Mouse (Mus musculus) embryonic facial prominence, embryonic 14.5 days (tissue): Measurements from ENCODE around the gene Fh1. TPM values are rescaled to one million over a fixed set of nuclear protein-coding genes. Genes with fewer than 3 reads are reported as not detected.

ENCODE experiments used
- ATAC-seq: fragments of 200-750 bp; cut with Nextera tagmentation; 2 replicates; pipeline ENCODE4 v1.8.0; 2017; ENCODE audit warnings: low read depth, moderate number of reproducible peaks, moderate TSS enrichment
- DNase-seq: peaks from one replicate; pipeline ENCODE4 v3.0.0-alpha.2; 2015; ENCODE audit warnings: low spot score
- H3K27ac ChIP-seq: fragments of 300-500 bp; sonication (generic); replicated peaks from 2 replicates; pipeline ENCODE4 v1.5.1; 2014; ENCODE audit warnings: low read depth, mild to moderate bottlenecking, low read length, moderate library complexity
- H3K27me3 ChIP-seq: fragments of 300-500 bp; sonication (generic); replicated peaks from 2 replicates; pipeline ENCODE4 v1.6.1; 2014; ENCODE audit warnings: low read length; ENCODE audit not compliant: control insufficient read depth, insufficient read depth
- H3K36me3 ChIP-seq: fragments of 300-500 bp; sonication (generic); 2 replicates; pipeline ENCODE4 v1.6.1; 2014; ENCODE audit warnings: low read length, mixed read lengths; ENCODE audit not compliant: control insufficient read depth, insufficient read depth
- H3K4me1 ChIP-seq: fragments of 300-500 bp; sonication (generic); 2 replicates; pipeline ENCODE4 v1.6.1; 2014; ENCODE audit warnings: antibody characterized with exemption, low read length; ENCODE audit not compliant: control insufficient read depth, insufficient read depth
- H3K4me2 ChIP-seq: fragments of 300-500 bp; sonication (generic); 2 replicates; pipeline ENCODE4 v1.6.1; 2014; ENCODE audit warnings: low read depth, mild to moderate bottlenecking, low read length, moderate library complexity, mixed read lengths
- H3K4me3 ChIP-seq: fragments of 300-500 bp; sonication (generic); 2 replicates; pipeline ENCODE4 v1.5.1; 2014; ENCODE audit warnings: low read depth, mild to moderate bottlenecking, low read length
- H3K9ac ChIP-seq: fragments of 300-500 bp; sonication (generic); 2 replicates; pipeline ENCODE4 v1.6.1; 2014; ENCODE audit warnings: low read depth, mild to moderate bottlenecking, low read length, moderate library complexity, mixed read lengths
- H3K9me3 ChIP-seq: fragments of 300-500 bp; sonication (generic); 2 replicates; pipeline ENCODE4 v1.6.1; 2016; ENCODE audit warnings: low read length; ENCODE audit not compliant: control insufficient read depth
- WGBS: fragments of 180-500 bp; shearing (Covaris S2); extraction: QIAGEN DNeasy Blood & Tissue Kit; methylation state at CpG from one replicate; pipeline ENCODE4 v1.1.7; 2014; 5-methylcytosine and 5-hydroxymethylcytosine counted together
- polyA plus RNA-seq: library from polyadenylated mRNA; unstranded; fragments of >200 nt; fragmentation: Nextera tagmentation; extraction: Ambion mirVana; gene quantifications from 2 replicates; pipeline ENCODE4 v1.2.1, GENCODE M21; 2014

Fh1 gene
- polyA plus RNA-seq, 1 experiment from 2014 or later: 122 TPM

DNA sequence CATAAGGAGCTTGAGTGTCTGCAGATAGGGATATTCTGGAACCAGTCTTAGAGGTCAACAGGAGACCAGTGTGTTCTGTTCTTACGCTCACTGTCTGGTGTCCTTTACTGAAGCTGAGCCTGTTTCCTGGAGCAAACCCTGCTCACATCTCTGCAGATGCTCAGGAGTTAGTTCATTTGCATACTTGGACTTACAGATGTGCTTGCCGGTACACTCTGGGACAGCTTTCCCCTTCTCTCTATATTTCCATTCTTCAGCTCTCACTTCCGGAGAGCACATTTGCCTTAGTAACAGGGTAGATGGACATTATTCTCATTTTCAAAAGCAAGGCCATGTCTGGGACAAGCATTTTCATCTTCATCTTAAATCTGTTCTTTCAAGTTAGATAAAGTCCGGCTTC is 23.2 kb upstream of the Fh1 start:
- Histone ChIP-seq H3K9me3 (no peaks in the 10 kb centered on the region), H3K4me2 (no peak overlapping the region), H3K4me1 (no peaks in the 10 kb centered on the region), H3K9ac (no peak overlapping the region), H3K4me3 (no peak overlapping the region), H3K27me3 (no peaks in the 10 kb centered on the region), H3K27ac (no peak overlapping the region), H3K36me3 (no peaks in the 10 kb centered on the region)
- no peak for DNase-seq
- WGBS: 89% methylated on average over 4 of the region's 4 CpGs
- ATAC-seq: no peak

DNA sequence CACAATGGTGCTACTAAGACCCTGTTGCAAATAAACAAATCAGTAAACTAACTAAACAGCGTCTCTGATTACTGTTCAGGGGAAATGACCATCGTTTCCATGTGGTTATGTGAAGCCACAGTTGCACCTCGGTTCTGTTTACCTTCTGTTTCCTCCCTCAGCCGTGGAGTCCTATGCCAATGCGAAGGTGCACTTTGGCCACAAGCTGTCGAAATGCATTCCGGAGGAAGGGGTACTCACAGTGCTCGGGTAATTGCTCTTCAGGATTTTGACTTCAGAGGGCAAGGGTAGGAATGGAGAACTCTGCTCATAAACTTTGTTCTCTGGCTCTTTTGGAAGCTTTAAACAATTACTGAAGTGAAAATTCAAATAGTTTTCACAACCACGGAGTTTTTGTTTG is 21.5 kb upstream of the Fh1 start:
- no peak overlapping the region for H3K4me2 ChIP-seq
- H3K4me1 ChIP-seq: no peaks in the 10 kb centered on the region
- H3K9ac ChIP-seq: no peak overlapping the region
- DNase-seq (no peak), ATAC-seq (no peak)
- H3K27ac ChIP-seq: no peak overlapping the region
- H3K27me3 ChIP-seq: no peaks in the 10 kb centered on the region
- 64% methylated on average over 9 of the region's 9 CpGs for WGBS
- no peaks in the 10 kb centered on the region for H3K9me3 ChIP-seq
- H3K4me3 ChIP-seq: no peak overlapping the region
- H3K36me3 ChIP-seq: no peaks in the 10 kb centered on the region

DNA sequence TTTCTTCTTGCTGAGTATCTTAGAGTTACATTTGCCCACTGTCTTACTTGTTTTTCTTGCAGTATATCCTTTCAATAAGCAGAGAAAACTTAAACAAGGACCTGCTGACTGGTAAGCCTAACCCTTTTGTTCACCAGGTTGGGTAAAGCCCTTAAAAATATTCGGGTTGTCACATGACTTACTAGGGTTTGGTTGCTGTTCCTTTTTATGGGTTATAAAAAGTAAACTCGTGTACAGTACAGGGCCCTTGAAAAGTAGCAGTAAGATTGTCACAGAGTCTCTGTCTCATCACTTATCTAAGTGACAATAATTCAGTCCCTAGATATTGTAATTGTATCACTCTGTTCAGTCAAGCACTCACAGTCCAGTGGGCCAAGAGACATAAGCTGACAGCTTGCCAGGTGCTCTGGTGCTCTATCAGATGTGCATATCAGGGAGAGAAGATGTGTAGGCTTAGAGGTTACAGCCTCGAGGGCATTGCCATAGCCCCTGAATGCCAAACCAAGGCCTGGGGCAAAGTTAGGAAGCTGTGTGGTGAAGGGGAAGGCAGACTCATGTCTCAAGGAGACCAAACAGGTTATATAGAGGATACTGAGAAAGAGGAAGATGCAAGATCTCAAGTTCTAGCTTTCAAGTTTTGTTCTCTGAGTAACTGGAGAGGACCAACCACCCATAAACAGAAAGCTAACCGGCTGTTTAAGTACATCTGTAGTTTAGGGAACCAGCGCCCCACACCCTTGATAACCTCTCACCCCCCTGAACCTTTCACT is 18.2 kb upstream of the Fh1 start:
- Histone ChIP-seq H3K4me3 (no peak overlapping the region), H3K9ac (no peak overlapping the region), H3K27ac (no peak overlapping the region), H3K4me1 (no peaks in the 10 kb centered on the region), H3K36me3 (no peaks in the 10 kb centered on the region), H3K4me2 (no peak overlapping the region), H3K27me3 (no peaks in the 10 kb centered on the region), H3K9me3 (no peaks in the 10 kb centered on the region)
- DNase-seq (no peak), ATAC-seq (no peak)
- WGBS: 71% methylated on average over 5 of the region's 5 CpGs

DNA sequence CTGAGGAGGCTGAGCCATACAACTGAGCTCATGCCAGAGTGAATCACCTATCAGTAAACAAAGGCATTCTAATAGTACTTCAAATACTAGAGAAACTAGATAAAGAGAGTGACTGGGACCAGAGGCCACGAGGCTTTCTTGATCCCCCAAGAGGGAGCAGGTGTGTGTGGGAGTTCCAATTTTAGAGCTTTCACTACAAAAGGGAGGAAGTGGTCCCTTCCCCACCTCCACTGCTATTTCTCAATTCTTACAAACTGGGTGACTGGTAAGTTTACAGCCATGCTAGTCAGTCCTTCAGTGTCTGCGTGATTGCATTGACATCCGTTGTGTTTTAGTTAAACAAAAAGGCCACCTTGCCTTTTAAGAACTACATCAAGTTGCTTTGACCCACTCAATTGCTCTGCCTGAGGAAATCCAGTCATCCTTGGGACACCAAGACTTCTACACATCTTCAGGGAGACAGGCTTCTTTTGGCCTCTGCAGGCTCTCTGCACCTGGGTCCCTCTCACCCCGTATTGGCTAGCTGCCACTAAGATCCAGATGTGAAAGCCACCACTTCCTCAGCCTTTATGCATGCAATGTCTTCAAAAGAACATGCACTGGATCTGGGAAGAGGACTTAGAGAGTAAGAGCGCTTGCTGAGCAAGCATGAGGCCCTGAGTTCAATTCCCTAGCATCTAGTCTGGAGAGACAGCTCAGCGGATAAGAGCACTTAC is 15.2 kb upstream of the Fh1 start:
- Histone ChIP-seq H3K4me2 (no peak overlapping the region), H3K9me3 (no peaks in the 10 kb centered on the region), H3K9ac (no peak overlapping the region), H3K27me3 (no peaks in the 10 kb centered on the region), H3K27ac (no peak overlapping the region), H3K36me3 (no peaks in the 10 kb centered on the region), H3K4me1 (no peaks in the 10 kb centered on the region), H3K4me3 (no peak overlapping the region)
- WGBS: 86% methylated on average over 6 of the region's 6 CpGs
- ATAC-seq (no peak), DNase-seq (no peak)

DNA sequence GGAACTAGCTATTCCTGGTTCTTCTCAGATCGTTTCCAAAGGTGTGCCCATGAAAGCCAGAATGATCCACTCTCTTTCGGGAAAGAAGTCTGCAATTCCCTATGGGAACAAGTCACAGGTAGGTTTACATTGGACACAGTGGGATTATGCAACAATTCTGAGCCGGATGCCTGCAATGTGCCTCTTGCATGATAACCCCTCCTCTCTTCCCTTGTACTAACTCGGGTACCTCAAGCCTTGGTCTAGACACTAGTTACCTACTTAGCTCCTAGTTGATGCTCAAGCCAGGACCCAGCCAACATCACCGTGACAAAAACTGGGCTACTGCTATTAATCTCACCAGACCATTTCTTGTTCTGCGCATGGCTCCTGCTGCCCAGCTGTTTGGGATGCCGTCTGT is 13.6 kb upstream of the Fh1 start:
- DNase-seq (no peak), ATAC-seq (no peak)
- H3K27me3 ChIP-seq: no peaks in the 10 kb centered on the region
- no peaks in the 10 kb centered on the region for H3K9me3 ChIP-seq
- H3K36me3 ChIP-seq: no peaks in the 10 kb centered on the region
- 84% methylated on average over 7 of the region's 7 CpGs for WGBS
- H3K4me2 ChIP-seq: no peak overlapping the region
- H3K27ac ChIP-seq: no peak overlapping the region
- no peaks in the 10 kb centered on the region for H3K4me1 ChIP-seq
- no peak overlapping the region for H3K4me3 ChIP-seq
- H3K9ac ChIP-seq: no peak overlapping the region

DNA sequence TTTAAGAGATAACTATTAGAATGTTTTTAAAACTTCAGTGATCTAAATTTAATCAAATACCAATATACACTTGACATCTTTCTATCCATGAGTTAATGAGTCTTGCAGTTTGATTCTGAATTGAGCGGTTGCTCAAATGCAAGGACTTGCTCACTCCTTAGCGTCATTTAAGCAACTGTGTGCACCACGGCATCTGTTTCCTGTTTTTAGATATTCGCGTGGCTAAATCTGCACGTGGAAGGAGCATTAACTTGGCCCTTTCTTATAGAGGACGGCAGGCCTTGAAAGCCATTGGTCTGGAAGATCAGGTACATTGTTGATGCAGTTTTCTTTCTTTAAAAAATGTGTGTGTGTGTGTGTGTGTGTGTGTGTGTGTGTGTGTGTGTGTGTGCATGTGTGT is 12.2 kb upstream of the Fh1 start:
- Histone ChIP-seq H3K9ac (no peak overlapping the region), H3K27me3 (no peaks in the 10 kb centered on the region), H3K27ac (no peak overlapping the region), H3K9me3 (no peaks in the 10 kb centered on the region), H3K36me3 (no peaks in the 10 kb centered on the region), H3K4me2 (no peak overlapping the region), H3K4me3 (no peak overlapping the region), H3K4me1 (no peaks in the 10 kb centered on the region)
- WGBS: 55% methylated on average over 7 of the region's 7 CpGs
- DNase-seq: no peak
- no peak for ATAC-seq

DNA sequence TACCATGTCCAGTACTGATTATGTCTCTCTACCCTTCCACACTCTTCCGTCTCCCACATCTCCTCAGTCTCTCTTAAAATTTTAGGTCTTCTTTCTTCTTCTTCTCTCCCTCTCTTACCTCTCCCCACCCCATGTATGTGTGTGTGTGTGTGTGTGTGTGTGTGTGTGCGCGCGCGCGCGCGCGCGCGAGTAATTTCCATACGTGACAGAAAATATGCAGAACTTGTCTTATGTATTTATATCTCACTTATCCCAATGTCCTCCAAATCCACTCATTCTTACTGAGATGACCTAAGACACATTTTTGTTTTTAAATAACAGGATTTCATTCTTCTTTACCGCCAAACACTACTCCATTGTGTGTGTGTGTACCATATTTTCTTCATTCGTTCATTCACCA is 7.0 kb upstream of the Fh1 start:
- H3K9ac ChIP-seq: no peak overlapping the region
- H3K4me2 ChIP-seq: no peak overlapping the region
- no peak for ATAC-seq
- no peak for DNase-seq
- WGBS: 97% methylated on average over 14 of the region's 14 CpGs
- H3K4me3 ChIP-seq: no peak overlapping the region
- no peaks in the 10 kb centered on the region for H3K9me3 ChIP-seq
- no peaks in the 10 kb centered on the region for H3K27me3 ChIP-seq
- no peak overlapping the region for H3K27ac ChIP-seq
- H3K4me1 ChIP-seq: no peaks in the 10 kb centered on the region
- no peaks in the 10 kb centered on the region for H3K36me3 ChIP-seq

DNA sequence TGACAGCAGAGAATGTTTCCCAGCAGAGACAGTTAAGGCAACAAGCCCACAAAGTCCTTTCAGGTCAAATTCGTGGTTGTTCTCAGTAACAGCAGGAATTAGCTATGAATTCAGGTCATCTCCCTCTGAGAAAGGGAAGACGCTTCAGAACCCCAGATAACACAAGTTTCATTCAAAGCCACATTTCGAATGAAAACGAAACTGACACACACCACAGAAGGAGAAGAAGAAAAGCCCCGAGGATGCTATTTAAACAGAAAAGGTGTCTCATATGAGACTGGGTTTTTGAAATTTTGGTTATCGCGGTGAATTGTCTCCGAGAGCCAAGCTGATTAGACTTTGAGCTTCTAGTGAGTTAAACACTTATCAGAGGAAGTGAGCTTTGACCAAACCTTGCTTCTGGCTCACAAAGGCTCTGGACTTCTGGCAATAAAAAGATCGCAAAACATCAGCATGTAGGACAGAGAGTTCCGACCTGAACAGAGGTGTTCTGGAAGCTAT is 6.3 kb upstream of the Fh1 start:
- WGBS: 77% methylated on average over 10 of the region's 10 CpGs

DNA sequence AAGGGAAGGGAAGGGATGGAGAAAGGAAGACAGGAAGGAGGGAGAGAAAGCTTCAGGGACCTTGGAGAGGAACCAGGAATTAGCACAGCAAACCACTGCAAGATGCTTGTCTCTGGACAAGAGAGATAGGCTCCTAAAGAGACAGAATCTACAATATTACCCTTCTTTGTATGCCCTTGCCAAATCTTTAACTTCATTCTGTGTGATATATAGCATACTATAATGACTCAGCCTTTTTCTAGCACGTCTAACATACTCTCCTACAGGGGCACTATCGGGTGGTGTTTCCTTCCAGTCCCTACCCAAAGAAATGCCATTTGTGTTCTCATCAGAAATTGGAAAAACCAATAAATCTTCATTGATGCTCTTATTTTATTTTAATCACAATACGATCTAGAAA is 5.6 kb upstream of the Fh1 start:
- no peak overlapping the region for H3K4me2 ChIP-seq
- 87% methylated on average over 3 of the region's 3 CpGs for WGBS
- DNase-seq (no peak), ATAC-seq (no peak)
- H3K27me3 ChIP-seq: no peaks in the 10 kb centered on the region
- no peaks in the 10 kb centered on the region for H3K9me3 ChIP-seq
- H3K27ac ChIP-seq: no peak overlapping the region
- no peaks in the 10 kb centered on the region for H3K36me3 ChIP-seq
- no peaks in the 10 kb centered on the region for H3K4me1 ChIP-seq
- no peak overlapping the region for H3K9ac ChIP-seq
- H3K4me3 ChIP-seq: no peak overlapping the region

More for the DNA sequence above, 6.3 kb upstream of the Fh1 start:
- no peak overlapping the region for H3K4me3 ChIP-seq
- H3K9me3 ChIP-seq: no peaks in the 10 kb centered on the region
- H3K36me3 ChIP-seq: no peaks in the 10 kb centered on the region
- ATAC-seq (no peak), DNase-seq (no peak)
- no peak overlapping the region for H3K9ac ChIP-seq
- no peak overlapping the region for H3K4me2 ChIP-seq
- no peaks in the 10 kb centered on the region for H3K27me3 ChIP-seq
- no peaks in the 10 kb centered on the region for H3K4me1 ChIP-seq
- no peak overlapping the region for H3K27ac ChIP-seq
